Mouse (Mus musculus) kidney, embryonic 14.5 days (tissue): Measurements from ENCODE around the gene Ftl1-ps1. TPM values are rescaled to one million over a fixed set of nuclear protein-coding genes. Genes with fewer than 3 reads are reported as not detected.
A peak's percentile ranks its signal among the peaks of the same experiment; 100 is the strongest.

ENCODE experiments used
- ATAC-seq: fragments of 200-750 bp; cut with Nextera tagmentation; 2 replicates; pipeline ENCODE4 v1.8.0; 2017; ENCODE audit warnings: moderate number of reproducible peaks, mild to moderate bottlenecking, moderate TSS enrichment, moderate library complexity; ENCODE audit not compliant: low FRiP score, low TSS enrichment
- H3K27ac ChIP-seq: fragments of 300-500 bp; sonication (generic); 2 replicates; pipeline ENCODE4 v1.5.1; 2014; ENCODE audit warnings: low read depth, mild to moderate bottlenecking, low read length, moderate library complexity, mixed read lengths
- H3K27me3 ChIP-seq: fragments of 300-500 bp; sonication (generic); 2 replicates; pipeline ENCODE4 v1.6.1; 2014; ENCODE audit warnings: mild to moderate bottlenecking, low read length; ENCODE audit not compliant: control insufficient read depth, insufficient read depth
- H3K36me3 ChIP-seq: fragments of 300-500 bp; sonication (generic); 2 replicates; pipeline ENCODE4 v1.6.1; 2014; ENCODE audit warnings: low read length, mixed read lengths; ENCODE audit not compliant: control insufficient read depth, insufficient read depth
- H3K4me1 ChIP-seq: fragments of 300-500 bp; sonication (generic); 2 replicates; pipeline ENCODE4 v1.6.1; 2014; ENCODE audit warnings: low read length, mixed read lengths; ENCODE audit not compliant: control insufficient read depth, insufficient read depth
- H3K4me2 ChIP-seq: fragments of 300-500 bp; sonication (generic); replicated peaks from 2 replicates; pipeline ENCODE4 v1.6.1; 2014; ENCODE audit warnings: low read depth, mild to moderate bottlenecking, low read length
- H3K4me3 ChIP-seq: fragments of 300-500 bp; sonication (generic); 2 replicates; pipeline ENCODE4 v1.5.1; 2014; ENCODE audit warnings: mild to moderate bottlenecking, low read length
- H3K9ac ChIP-seq: fragments of 300-500 bp; sonication (generic); 2 replicates; pipeline ENCODE4 v1.6.1; 2014; ENCODE audit warnings: low read depth, mild to moderate bottlenecking, low read length, moderate library complexity
- H3K9me3 ChIP-seq: fragments of 300-500 bp; sonication (generic); 2 replicates; pipeline ENCODE4 v1.6.1; 2016; ENCODE audit warnings: low read length; ENCODE audit not compliant: control insufficient read depth
- WGBS: fragments of 180-500 bp; shearing (Covaris S2); extraction: QIAGEN DNeasy Blood & Tissue Kit; methylation state at CpG from one replicate; pipeline ENCODE4 v1.1.7; 2014; 5-methylcytosine and 5-hydroxymethylcytosine counted together
- microRNA counts: library from miRNA; unstranded; fragments of <30 nt; microRNA quantifications from one replicate; lab custom pipeline; 2017
- microRNA-seq: library from miRNA; unstranded; fragments of <30 nt; microRNA quantifications from one replicate; pipeline ENCODE4, GENCODE M21; 2016
- polyA plus RNA-seq: library from polyadenylated mRNA; unstranded; fragments of >200 nt; fragmentation: Nextera tagmentation; extraction: Ambion mirVana; gene quantifications from 2 replicates; pipeline ENCODE4 v1.2.1, GENCODE M21; 2014

Ftl1-ps1 gene
- polyA plus RNA-seq, 1 experiment from 2014 or later: 59.8 TPM

GRCm38 (mm10) chr13:74389730-74390129 lies 9.8 kb upstream of the Ftl1-ps1 start:
- 0 out of 2 replicates have a peak, but pooled peaks cover 4% of the 10 kb centered on the region for H3K4me1 ChIP-seq
- peak overlapping the region; percentile 66 for H3K4me3 ChIP-seq
- H3K27me3 ChIP-seq: no peaks in the 10 kb centered on the region
- H3K27ac ChIP-seq: no peak overlapping the region
- no peak for ATAC-seq
- H3K36me3 ChIP-seq: no peaks in the 10 kb centered on the region
- H3K4me2 ChIP-seq: peak overlapping the region; percentile 48
- 63% methylated on average over 6 of the region's 6 CpGs for WGBS
- H3K9ac ChIP-seq: peak overlapping the region; percentile 50; the same call in 1 of the 2 replicates
- no peaks in the 10 kb centered on the region for H3K9me3 ChIP-seq

GRCm38 (mm10) chr13:74390371-74390990 lies 9.0 kb upstream of the Ftl1-ps1 start, which contains the start of gene Zfp72:
Gene Zfp72, minus strand, starts transcription at chr13:74390836.
- Histone ChIP-seq H3K4me1 (0 out of 2 replicates have a peak, but pooled peaks cover 4% of the 10 kb centered on the region), H3K9ac (peak within 1 kb of the TSS; percentile 50), H3K4me3 (peak within 1 kb of the TSS; percentile 66), H3K27me3 (no peaks in the 10 kb centered on the region), H3K36me3 (no peaks in the 10 kb centered on the region), H3K9me3 (no peaks in the 10 kb centered on the region), H3K4me2 (peak within 1 kb of the TSS; percentile 48), H3K27ac (no peak within 1 kb of the TSS)
- ATAC-seq: peak; percentile 95
- WGBS: under 1% methylated on average over 14 of the region's 14 CpGs

- WGBS: 78% methylated on average over 2 of the region's 2 CpGs
- Histone ChIP-seq H3K9me3 (no peaks in the 10 kb centered on the region), H3K4me3 (no peak overlapping the region), H3K36me3 (no peaks in the 10 kb centered on the region), H3K4me1 (0 out of 2 replicates have a peak, but pooled peaks cover 4% of the 10 kb centered on the region), H3K9ac (no peak overlapping the region), H3K27me3 (no peaks in the 10 kb centered on the region), H3K27ac (no peak overlapping the region), H3K4me2 (no peak overlapping the region)
- peak; percentile 40; the same call in 1 of the 2 replicates for ATAC-seq
Measured at GRCm38 (mm10) chr13:74391156-74391555, 8.3 kb upstream of the Ftl1-ps1 start.

- Histone ChIP-seq H3K4me3 (no peak overlapping the region), H3K4me1 (no peaks in the 10 kb centered on the region), H3K27ac (no peak overlapping the region), H3K9ac (no peak overlapping the region), H3K9me3 (peaks cover 21% of the 10 kb centered on the region), H3K36me3 (peaks cover 4% of the 10 kb centered on the region; the same call in 1 of the 2 replicates), H3K27me3 (no peaks in the 10 kb centered on the region), H3K4me2 (no peak overlapping the region)
- WGBS: 33% methylated on average over 19 of the region's 19 CpGs
- no peak for ATAC-seq
Measured at GRCm38 (mm10) chr13:74439895-74440294, 40.4 kb downstream of the Ftl1-ps1 start.

MicroRNAs within 50 kb of the gene (microRNA counts, 519-probe panel; counts per million panel counts)
- not detected for microRNA mmu-miR-692 (lab: Ali Mortazavi, UCI)

Small RNA genes within 50 kb of the gene (microRNA-seq; reads per million reads assigned to microRNA genes)
- gene Mir692-3: not detected

Other genes starting within 250 kb of the Ftl1-ps1 start
- gene Exoc3, start 191.0 kb upstream of the Ftl1-ps1 start, polyA plus RNA-seq: 65.8 and 83.2 TPM in 2 replicates
- 0.39 and 0.65 TPM in 2 replicates for gene Ahrr, start 107.4 kb upstream of the Ftl1-ps1 start, polyA plus RNA-seq
- gene Pdcd6, start 82.1 kb upstream of the Ftl1-ps1 start, polyA plus RNA-seq: 163 and 185 TPM in 2 replicates
- 162 and 268 TPM in 2 replicates for gene Sdha, start 49.4 kb upstream of the Ftl1-ps1 start, polyA plus RNA-seq
- gene Ccdc127, start 49.4 kb upstream of the Ftl1-ps1 start, polyA plus RNA-seq: 53.2 and 55.5 TPM in 2 replicates
- gene Lrrc14b, start 35.7 kb upstream of the Ftl1-ps1 start, polyA plus RNA-seq: not detected in 2 replicates
- 7.8 and 7.9 TPM in 2 replicates for gene Zfp72, start 8.9 kb upstream of the Ftl1-ps1 start, polyA plus RNA-seq
- gene Zfp825, start 94.3 kb downstream of the Ftl1-ps1 start, polyA plus RNA-seq: 27.3 and 29.3 TPM in 2 replicates
- gene Erap1, start 239.9 kb downstream of the Ftl1-ps1 start, polyA plus RNA-seq: 10.6 and 16.8 TPM in 2 replicates